Mouse (Mus musculus) limb, embryonic 14.5 days (tissue): ENCODE measurements at regions not wholly inside any gene's neighbourhood (a gene's known extent, or its start where the extent isn't known, plus 50 kb on each side); places are given as distances from the start of the nearest gene placed in this dataset.
"Not testable (repeated sequence)": the region's sequence is repeated elsewhere in the genome, so short reads cannot be mapped to it uniquely, and the experiment has no call there.

Experiments used
- ATAC-seq: fragments of 200-750 bp; cut with Nextera tagmentation; 2 replicates; pipeline ENCODE4 v1.8.0; 2017; ENCODE audit warnings: low read depth, moderate number of reproducible peaks, moderate TSS enrichment; ENCODE audit not compliant: low FRiP score
- DNase-seq: peaks from one replicate; pipeline ENCODE4 v3.0.0-alpha.2; 2015; ENCODE audit warnings: low spot score
- H3K27ac ChIP-seq: fragments of 300-500 bp; sonication (generic); replicated peaks from 2 replicates; pipeline ENCODE4 v1.5.1; 2014; ENCODE audit warnings: low read depth, mild to moderate bottlenecking, low read length, moderate library complexity, mixed read lengths
- H3K27me3 ChIP-seq: fragments of 300-500 bp; sonication (generic); 2 replicates; pipeline ENCODE4 v1.6.1; 2014; ENCODE audit warnings: low read length, mixed read lengths; ENCODE audit not compliant: control insufficient read depth, insufficient read depth
- H3K36me3 ChIP-seq: fragments of 300-500 bp; sonication (generic); 2 replicates; pipeline ENCODE4 v1.6.1; 2014; ENCODE audit warnings: mild to moderate bottlenecking, low read length, moderate library complexity, mixed read lengths; ENCODE audit not compliant: control insufficient read depth, insufficient read depth
- H3K4me1 ChIP-seq: fragments of 300-500 bp; sonication (generic); 2 replicates; pipeline ENCODE4 v1.6.1; 2014; ENCODE audit warnings: antibody characterized with exemption, low read length, mixed read lengths; ENCODE audit not compliant: control insufficient read depth, insufficient read depth
- H3K4me2 ChIP-seq: fragments of 300-500 bp; sonication (generic); replicated peaks from 2 replicates; pipeline ENCODE4 v1.6.1; 2014; ENCODE audit warnings: low read depth, mild to moderate bottlenecking, low read length, moderate library complexity; ENCODE audit not compliant: severe bottlenecking
- H3K4me3 ChIP-seq: fragments of 300-500 bp; sonication (generic); replicated peaks from 2 replicates; pipeline ENCODE4 v1.5.1; 2014; ENCODE audit warnings: low read length
- H3K9ac ChIP-seq: fragments of 300-500 bp; sonication (generic); 2 replicates; pipeline ENCODE4 v1.6.1; 2014; ENCODE audit warnings: mild to moderate bottlenecking, low read depth, low read length, moderate library complexity; ENCODE audit not compliant: severe bottlenecking
- H3K9me3 ChIP-seq: fragments of 300-500 bp; sonication (generic); 2 replicates; pipeline ENCODE4 v1.6.1; 2016; ENCODE audit warnings: low read length; ENCODE audit not compliant: control insufficient read depth
- POLR2A ChIP-seq: fragments of 200-500 bp; IDR thresholded peaks from 2 replicates; pipeline ENCODE4 v1.8.0; 2012; ENCODE audit warnings: inconsistent platforms, mild to moderate bottlenecking, moderate library complexity, borderline replicate concordance; ENCODE audit not compliant: insufficient read depth, insufficient read length; ENCODE audit errors: extremely low read depth
- WGBS: fragments of 180-500 bp; shearing (Covaris S2); extraction: QIAGEN DNeasy Blood & Tissue Kit; methylation state at CpG from one replicate; pipeline ENCODE4 v1.1.7; 2014; 5-methylcytosine and 5-hydroxymethylcytosine counted together

DNA sequence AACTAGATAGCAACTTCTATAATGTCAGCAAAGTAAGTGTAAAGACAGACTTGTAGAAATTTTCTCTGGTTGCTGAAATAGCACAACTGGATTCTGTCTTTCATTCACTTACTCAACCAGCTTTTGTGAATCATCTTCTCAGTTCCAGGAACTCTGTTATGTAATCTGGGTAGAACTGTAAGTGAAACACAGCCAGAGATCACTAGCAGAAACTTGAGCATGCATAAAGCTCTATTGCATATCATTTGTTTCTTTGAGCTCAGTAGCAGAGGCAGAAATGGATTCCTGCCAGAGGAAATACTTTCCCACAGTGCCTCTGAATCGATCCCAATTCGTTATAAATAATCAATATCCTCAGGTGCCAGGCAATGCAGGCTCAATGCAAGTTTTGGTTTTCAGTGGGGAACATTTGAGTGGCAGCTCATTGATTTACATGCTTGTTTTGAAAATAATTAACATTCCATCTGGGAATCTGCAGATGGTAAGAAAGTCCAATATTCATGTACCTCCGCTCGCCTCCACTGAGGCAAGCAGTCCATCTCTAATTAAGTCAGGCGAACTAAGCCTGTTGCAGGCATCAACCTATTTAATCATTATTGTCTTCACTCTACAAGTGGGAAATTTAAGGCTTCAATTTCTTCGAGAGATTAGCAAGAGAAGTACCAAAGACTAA lies 137.5 kb upstream of the Ghr start:
- DNase-seq, result no peak
- Histone ChIP-seq H3K27ac (no peak overlapping the region), H3K9me3 (no peaks in the 10 kb centered on the region), H3K4me3 (no peak overlapping the region), H3K27me3 (no peaks in the 10 kb centered on the region), H3K36me3 (no peaks in the 10 kb centered on the region), H3K4me2 (no peak overlapping the region), H3K4me1 (no peaks in the 10 kb centered on the region), H3K9ac (no peak overlapping the region)
- TF ChIP-seq POLR2A, result no peak
- no peak for ATAC-seq
- 80% methylated on average over 6 of the region's 6 CpGs for whole genome bisulfite sequencing

DNA sequence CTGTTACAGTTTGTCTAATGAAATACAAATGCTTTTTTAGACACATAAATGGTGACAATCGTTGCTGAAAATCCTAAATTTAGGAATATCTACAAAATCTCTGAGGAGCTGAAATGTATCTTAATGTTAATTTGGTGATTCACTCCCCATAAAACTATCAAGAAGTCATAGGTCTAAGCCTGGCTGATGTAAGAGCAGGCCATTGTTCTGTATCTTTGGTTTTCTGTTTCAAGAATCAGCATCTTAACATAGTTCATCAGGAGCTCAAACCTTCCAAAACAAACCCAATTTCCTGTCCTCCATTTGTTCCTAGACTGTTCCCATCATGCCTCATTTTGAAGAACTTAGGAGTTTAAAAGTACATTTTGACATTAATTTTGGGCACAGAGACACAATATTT lies 128.5 kb upstream of the Ghr start:
- Histone ChIP-seq H3K4me1 (no peaks in the 10 kb centered on the region), H3K9ac (no peak overlapping the region), H3K27ac (no peak overlapping the region), H3K9me3 (no peaks in the 10 kb centered on the region), H3K27me3 (no peaks in the 10 kb centered on the region), H3K4me3 (no peak overlapping the region), H3K36me3 (no peaks in the 10 kb centered on the region), H3K4me2 (no peak overlapping the region)
- ATAC-seq (no peak), DNase-seq (no peak)
- TF ChIP-seq POLR2A, result no peak
- 92% methylated on average over 1 of the region's 1 CpGs for WGBS

DNA sequence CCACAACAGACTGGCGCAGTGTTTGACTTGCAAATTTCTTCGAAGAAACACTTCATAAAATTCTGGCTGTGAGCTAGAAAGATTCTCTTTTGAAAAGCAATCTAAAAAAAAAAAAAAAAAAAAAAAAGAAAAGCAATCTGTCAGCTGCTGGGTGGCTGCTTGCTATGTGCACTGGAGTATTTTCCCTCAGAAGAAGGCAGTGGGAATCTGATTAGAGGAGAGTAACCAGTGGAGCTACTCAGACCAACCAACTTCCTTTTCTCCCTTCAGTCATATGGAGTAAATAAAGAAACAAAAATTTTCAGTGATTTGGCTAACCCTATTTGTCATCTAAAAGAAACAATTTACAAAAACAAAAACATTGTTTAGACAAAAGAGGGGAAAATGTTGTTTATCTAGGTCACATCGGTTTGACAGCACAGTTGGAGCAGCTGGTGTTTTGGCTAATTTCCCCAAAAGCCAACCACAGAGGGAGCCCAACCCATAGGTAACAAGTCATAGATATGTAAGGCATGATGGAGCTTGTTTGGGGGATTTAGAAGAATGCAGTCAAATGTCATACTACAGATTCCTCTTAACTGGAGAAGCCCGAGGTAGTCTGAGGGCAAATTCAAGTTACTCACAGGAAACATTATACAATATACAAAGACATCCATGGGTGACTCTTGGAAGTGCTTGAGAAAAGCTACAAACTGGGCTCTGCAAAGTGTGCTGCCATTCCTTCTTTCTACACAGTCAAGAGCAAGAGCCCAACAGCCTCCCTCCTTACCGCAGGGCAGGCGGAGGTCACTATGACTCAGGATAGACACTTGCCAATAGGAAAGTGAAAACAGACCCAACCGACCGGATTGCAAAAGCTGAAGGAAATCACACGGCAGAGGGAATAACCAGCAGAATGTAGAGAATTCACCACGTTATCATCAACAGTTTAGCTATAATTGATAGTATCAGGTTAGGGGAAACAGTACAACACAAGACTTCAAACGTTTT lies 124.1 kb upstream of the Ghr start:
- no peak for TF ChIP-seq POLR2A
- H3K9me3 ChIP-seq, result no peaks in the 10 kb centered on the region
- no peaks in the 10 kb centered on the region for H3K36me3 ChIP-seq
- no peak overlapping the region for H3K27ac ChIP-seq
- no peak overlapping the region for H3K4me3 ChIP-seq
- H3K27me3 ChIP-seq, result no peaks in the 10 kb centered on the region
- ATAC-seq, result no peak
- H3K9ac ChIP-seq, result no peak overlapping the region
- no peaks in the 10 kb centered on the region for H3K4me1 ChIP-seq
- H3K4me2 ChIP-seq, result no peak overlapping the region
- WGBS, result 71% methylated on average over 11 of the region's 11 CpGs
- DNase-seq, result peak; percentile 31

DNA sequence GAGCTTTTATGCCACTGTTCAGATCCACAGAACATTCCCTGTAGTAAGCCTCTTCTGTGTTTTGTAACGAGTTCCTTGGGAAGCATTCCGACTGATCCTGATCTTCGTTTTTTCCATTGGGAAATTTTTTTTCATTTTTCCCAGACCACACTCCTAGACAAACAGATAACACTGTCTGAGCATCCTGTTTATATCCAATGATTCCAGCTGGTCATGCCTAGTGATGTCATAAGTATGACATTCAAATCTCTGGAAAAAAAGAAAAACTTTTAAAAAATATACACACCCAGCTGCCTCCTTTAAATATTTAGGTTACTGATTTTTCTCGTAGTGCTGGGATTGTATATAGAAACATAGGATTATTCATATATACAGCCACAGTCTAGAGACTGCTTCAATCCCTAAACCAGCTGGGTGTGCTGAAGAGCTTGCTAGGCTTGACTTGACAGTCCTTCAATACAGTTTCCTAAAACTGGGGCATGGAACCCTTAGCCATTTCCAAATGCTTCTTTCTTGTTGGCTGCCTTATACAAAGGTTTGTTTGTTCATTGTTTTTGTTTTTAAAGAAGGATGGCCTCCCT lies 116.0 kb upstream of the Ghr start:
- H3K27ac ChIP-seq, result no peak overlapping the region
- H3K36me3 ChIP-seq, result no peaks in the 10 kb centered on the region
- no peak for ATAC-seq
- H3K9me3 ChIP-seq, result no peaks in the 10 kb centered on the region
- no peak overlapping the region for H3K9ac ChIP-seq
- WGBS, result 78% methylated on average over 4 of the region's 4 CpGs
- no peaks in the 10 kb centered on the region for H3K4me1 ChIP-seq
- H3K4me2 ChIP-seq, result no peak overlapping the region
- H3K27me3 ChIP-seq, result no peaks in the 10 kb centered on the region
- no peak overlapping the region for H3K4me3 ChIP-seq
- DNase-seq, result no peak
- TF ChIP-seq POLR2A, result no peak

DNA sequence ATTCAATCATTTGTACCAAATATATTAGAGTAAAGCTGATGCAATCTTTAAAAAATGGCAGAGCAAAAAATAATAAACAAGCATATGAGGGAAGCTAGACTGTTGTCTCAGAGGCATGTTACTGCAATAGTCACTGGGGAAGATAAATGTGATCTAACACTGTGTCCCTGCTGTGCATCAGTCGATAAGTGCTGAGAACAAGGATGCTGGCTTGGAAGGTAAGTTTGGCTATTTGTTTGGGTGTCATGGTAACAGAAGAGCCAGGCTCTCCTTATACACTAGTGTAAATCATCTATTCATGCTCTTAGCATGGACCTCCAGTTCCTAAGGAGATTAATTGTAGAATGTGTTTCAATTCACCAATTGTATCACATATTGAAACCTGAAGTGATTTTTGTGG lies 102.0 kb upstream of the Ghr start:
- DNase-seq, result no peak
- Histone ChIP-seq H3K4me2 (no peak overlapping the region), H3K4me1 (no peaks in the 10 kb centered on the region), H3K9me3 (no peaks in the 10 kb centered on the region), H3K4me3 (no peak overlapping the region), H3K9ac (no peak overlapping the region), H3K27ac (no peak overlapping the region), H3K27me3 (no peaks in the 10 kb centered on the region), H3K36me3 (no peaks in the 10 kb centered on the region)
- TF ChIP-seq POLR2A, result no peak
- WGBS, result 74% methylated on average over 1 of the region's 1 CpGs
- no peak for ATAC-seq

DNA sequence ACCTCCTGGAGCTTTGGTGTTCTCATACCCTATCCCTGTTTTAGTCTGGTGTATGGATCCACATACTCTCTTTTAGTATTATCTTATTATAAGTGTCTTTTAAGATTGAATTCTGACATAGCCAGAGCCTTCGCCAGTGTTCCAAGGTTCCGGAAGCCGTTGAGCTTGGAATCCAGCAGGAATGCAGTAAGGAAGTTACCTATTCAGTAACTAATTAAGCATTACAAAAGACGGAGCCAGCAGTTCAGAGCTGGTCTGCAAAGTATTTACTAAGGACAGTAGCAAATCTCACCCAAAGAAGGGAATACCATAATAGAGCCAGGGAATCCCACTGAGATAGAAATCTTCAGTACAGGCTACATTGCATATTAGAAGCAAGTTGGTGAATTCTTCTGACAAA lies 93.7 kb upstream of the Ghr start:
- H3K27me3 ChIP-seq, H3K36me3 ChIP-seq, H3K4me1 ChIP-seq, DNase-seq, H3K27ac ChIP-seq, H3K9ac ChIP-seq, ATAC-seq, H3K4me2 ChIP-seq, H3K4me3 ChIP-seq, H3K9me3 ChIP-seq: not testable (repeated sequence)
- 48% methylated on average over 4 of the region's 4 CpGs for WGBS
